Mouse (Mus musculus) spleen, adult 2 months (tissue): ENCODE results near the gene Tln1. TPM values are rescaled to one million over a fixed set of nuclear protein-coding genes. Genes with fewer than 3 reads are reported as not detected.
A peak's percentile ranks its signal among the peaks of the same experiment; 100 is the strongest.

Source experiments
- DNase-seq, 2 experiments: peaks; one replicate each; pipeline versions ENCODE4 v3.0.0 to v3.0.0-alpha.2; 2012 to 2021; ENCODE audit warnings: low spot score in 2 of 2, low read depth in 1 of 2
- H3K27ac ChIP-seq: fragments of 200-500 bp; 2 replicates; pipeline ENCODE4 v1.5.1; 2012; ENCODE audit warnings: low read length, inconsistent platforms; ENCODE audit not compliant: insufficient read depth
- H3K27me3 ChIP-seq: fragments of 200-500 bp; 2 replicates; pipeline ENCODE4 v1.6.1; 2012; ENCODE audit warnings: mild to moderate bottlenecking, moderate library complexity, low read length, inconsistent platforms; ENCODE audit not compliant: control insufficient read depth, insufficient read depth
- H3K36me3 ChIP-seq: fragments of 200-500 bp; 2 replicates; pipeline ENCODE4 v1.6.1; 2012; ENCODE audit warnings: mild to moderate bottlenecking, low read length, inconsistent platforms; ENCODE audit not compliant: control insufficient read depth, insufficient read depth
- H3K4me1 ChIP-seq: fragments of 200-500 bp; 2 replicates; pipeline ENCODE4 v1.6.1; 2011; ENCODE audit warnings: inconsistent platforms; ENCODE audit not compliant: control insufficient read depth, insufficient read depth, insufficient read length
- H3K4me3 ChIP-seq: fragments of 200-500 bp; 2 replicates; pipeline ENCODE4 v1.5.1; 2011; ENCODE audit warnings: mild to moderate bottlenecking, inconsistent platforms; ENCODE audit not compliant: insufficient read depth, insufficient read length; ENCODE audit errors: extremely low read depth
- CTCF ChIP-seq: fragments of 200-500 bp; IDR thresholded peaks from 2 replicates; pipeline ENCODE4 v1.5.1; 2011; ENCODE audit warnings: mild to moderate bottlenecking, inconsistent platforms; ENCODE audit not compliant: insufficient read depth, insufficient read length, insufficient replicate concordance; ENCODE audit errors: extremely low read depth
- POLR2A ChIP-seq: fragments of 200-500 bp; IDR thresholded peaks from 2 replicates; pipeline ENCODE4 v1.6.1; 2011; ENCODE audit warnings: low read depth, low read length, inconsistent platforms
- WGBS: fragments of 180-500 bp; shearing (Covaris S2); methylation state at CpG from one replicate; pipeline ENCODE4 v1.1.7; 2018; 5-methylcytosine and 5-hydroxymethylcytosine counted together
- polyA plus RNA-seq: library from polyadenylated mRNA; depleted of rRNA; stranded (reverse); fragments of >200 nt; gene quantifications from 2 replicates; pipeline ENCODE4 v1.2.3, GENCODE M21; 2012

The Tln1 gene
- polyA plus RNA-seq, 1 experiment, result 163 TPM

DNA sequence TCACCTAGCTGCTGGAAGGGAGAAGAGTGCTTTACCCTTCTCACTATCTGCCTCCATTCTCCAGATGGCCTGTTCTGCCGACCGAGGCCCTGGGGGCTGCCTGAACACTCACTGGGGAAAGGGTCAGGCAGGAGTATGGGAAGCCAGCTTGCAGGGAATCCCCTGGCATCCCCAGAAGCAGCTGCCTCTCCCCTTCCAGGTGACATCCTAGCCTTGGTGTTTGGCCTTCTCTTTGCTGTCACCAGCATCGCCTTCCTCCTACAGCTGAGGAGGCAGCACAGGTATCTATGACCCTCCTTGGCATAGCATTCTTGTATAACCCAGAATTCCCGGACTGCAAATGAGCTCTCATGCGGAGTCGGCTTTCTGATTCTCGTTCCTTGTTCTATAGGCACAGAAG lies 49.8 kb downstream of the Tln1 start:
- no peak for TF ChIP-seq CTCF
- TF ChIP-seq POLR2A, result no peak
- H3K36me3 ChIP-seq, result no peaks in the 10 kb centered on the region
- peaks cover 5% of the 10 kb centered on the region; the same call in 1 of the 2 replicates for H3K4me1 ChIP-seq
- H3K4me3 ChIP-seq, result no peak overlapping the region
- no peak for DNase-seq
- H3K27me3 ChIP-seq, result no peaks in the 10 kb centered on the region
- H3K27ac ChIP-seq, result no peak overlapping the region
- 91% methylated on average over 7 of the region's 7 CpGs for WGBS

DNA sequence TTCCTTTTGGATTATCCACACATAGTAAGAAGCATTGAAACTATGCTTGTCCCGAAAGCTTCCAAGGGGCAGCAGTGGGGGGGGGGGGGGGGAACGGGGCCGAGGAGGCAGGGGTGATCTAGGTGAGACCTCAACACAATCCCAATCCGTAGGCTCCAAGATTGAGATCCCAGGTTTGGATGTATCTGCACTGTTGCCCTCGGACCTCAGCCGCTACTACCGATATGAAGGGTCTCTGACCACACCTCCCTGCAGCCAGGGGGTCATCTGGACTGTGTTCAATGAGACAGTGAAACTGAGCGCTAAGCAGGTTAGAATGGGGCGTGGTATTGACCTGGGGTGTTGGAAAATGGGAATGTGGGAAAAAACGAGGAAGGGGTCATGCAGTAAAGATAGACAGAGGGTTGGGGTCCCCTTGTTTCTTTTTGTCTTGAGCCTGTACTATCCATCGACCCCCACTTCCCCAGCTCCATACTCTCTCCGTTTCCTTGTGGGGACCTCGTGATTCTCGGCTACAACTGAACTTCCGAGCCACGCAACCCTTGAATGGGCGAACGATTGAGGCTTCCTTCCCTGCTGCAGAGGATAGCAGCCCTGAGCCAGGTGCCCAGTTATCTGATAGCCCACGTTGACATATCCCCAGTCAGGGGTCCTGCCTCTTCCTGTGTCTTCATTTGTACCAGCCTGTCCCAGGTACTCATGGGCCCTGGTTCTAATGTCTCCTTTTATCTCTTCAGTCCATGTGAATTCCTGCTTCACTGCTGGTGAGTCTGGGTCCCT lies 50.6 kb downstream of the Tln1 start:
- Histone ChIP-seq H3K27ac (no peak overlapping the region), H3K27me3 (no peaks in the 10 kb centered on the region), H3K4me3 (no peak overlapping the region), H3K36me3 (no peaks in the 10 kb centered on the region), H3K4me1 (peaks cover 5% of the 10 kb centered on the region; the same call in 1 of the 2 replicates)
- 86% methylated on average over 19 of the region's 19 CpGs for WGBS
- no peak for DNase-seq
- TF ChIP-seq CTCF (no peak), POLR2A (no peak)

DNA sequence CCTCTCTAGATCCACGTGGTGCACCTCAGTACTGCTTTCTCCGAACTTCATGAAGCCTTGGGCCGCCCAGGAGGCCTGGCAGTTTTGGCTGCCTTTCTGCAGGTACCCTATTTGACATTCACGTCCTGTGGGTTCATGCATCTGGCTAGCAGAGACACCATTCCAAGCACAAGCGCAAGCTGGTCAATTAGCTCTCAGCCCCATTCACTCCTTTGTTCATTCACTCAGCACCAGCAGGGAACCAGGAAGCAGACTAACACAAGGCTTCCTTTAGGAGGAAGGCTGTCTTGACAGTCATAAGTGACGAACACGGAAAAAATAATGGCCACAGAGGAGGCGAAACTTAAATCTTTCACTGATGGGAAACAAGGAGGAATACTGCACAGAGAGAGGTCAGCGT lies 53.4 kb downstream of the Tln1 start:
- peak overlapping the region; percentile 62; the same call in 1 of the 2 replicates for H3K4me3 ChIP-seq
- TF ChIP-seq CTCF (no peak), POLR2A (no peak)
- no peaks in the 10 kb centered on the region for H3K27me3 ChIP-seq
- H3K4me1 ChIP-seq, result peaks cover 5% of the 10 kb centered on the region; the same call in 1 of the 2 replicates
- 14% methylated on average over 9 of the region's 9 CpGs for WGBS
- no peaks in the 10 kb centered on the region for H3K36me3 ChIP-seq
- no peak for DNase-seq
- H3K27ac ChIP-seq, result no peak overlapping the region

DNA sequence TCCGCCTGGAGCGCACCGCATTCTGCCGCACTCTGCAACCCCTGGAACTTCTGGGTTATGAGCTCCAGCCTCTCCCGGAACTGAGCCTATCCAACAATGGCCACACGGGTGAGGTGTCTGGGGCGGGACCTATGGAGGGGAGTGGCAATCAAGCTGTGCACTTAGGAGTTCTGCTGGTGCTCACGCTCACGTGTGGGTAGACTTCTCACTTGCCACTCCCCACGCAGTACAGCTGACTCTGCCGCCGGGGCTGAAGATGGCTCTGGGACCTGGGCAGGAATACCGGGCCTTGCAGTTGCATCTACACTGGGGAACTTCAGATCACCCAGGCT lies 53.9 kb downstream of the Tln1 start:
- no peaks in the 10 kb centered on the region for H3K27me3 ChIP-seq
- no peaks in the 10 kb centered on the region for H3K36me3 ChIP-seq
- TF ChIP-seq CTCF (no peak), POLR2A (peak; percentile 15; the same call in 1 of the 2 replicates)
- WGBS, result under 1% methylated on average over 13 of the region's 13 CpGs
- H3K27ac ChIP-seq, result no peak overlapping the region
- DNase-seq, result peak; percentile 48 to 49
- peaks cover 5% of the 10 kb centered on the region; the same call in 1 of the 2 replicates for H3K4me1 ChIP-seq
- H3K4me3 ChIP-seq, result peak overlapping the region; percentile 62

DNA sequence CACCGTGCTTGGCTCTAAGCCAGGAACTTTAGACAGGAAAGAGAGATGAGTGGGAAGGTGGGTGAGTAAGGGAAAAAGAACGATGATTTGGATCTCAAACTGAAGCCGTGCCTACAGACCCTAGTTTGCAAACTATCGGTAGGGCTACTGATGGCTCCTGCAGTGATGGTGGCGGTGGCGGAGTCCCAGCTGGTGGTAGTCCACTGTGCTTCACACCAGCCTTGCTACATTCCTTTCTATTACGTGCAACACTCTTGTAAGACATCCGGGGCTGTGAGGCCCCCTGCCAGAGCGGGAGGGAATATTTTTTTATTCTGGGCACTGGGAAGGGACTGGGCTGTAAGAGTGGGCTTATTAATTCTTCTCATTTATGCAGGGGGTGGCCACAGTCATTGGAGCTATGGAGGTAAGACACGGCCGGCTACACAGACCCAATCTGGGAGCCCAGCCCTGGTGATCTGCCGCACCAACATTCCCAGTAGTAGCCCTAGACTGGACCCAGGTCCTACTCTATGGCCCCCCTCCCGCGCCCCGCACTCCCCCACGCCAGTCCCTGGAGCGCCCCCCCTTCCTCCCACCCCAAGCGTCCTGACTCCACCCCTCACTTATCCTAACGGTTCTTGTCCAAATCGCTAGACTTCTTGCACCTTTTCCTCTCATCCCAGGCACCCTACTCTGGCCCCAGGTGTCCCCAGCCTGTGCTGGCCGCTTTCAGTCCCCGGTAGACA lies 54.4 kb downstream of the Tln1 start:
- Histone ChIP-seq H3K4me3 (peak overlapping the region; percentile 62), H3K27me3 (no peaks in the 10 kb centered on the region), H3K4me1 (peaks cover 5% of the 10 kb centered on the region; the same call in 1 of the 2 replicates), H3K36me3 (no peaks in the 10 kb centered on the region), H3K27ac (no peak overlapping the region)
- TF ChIP-seq CTCF (no peak), POLR2A (no peak)
- 6% methylated on average over 22 of the region's 22 CpGs for WGBS
- DNase-seq, result no peak

DNA sequence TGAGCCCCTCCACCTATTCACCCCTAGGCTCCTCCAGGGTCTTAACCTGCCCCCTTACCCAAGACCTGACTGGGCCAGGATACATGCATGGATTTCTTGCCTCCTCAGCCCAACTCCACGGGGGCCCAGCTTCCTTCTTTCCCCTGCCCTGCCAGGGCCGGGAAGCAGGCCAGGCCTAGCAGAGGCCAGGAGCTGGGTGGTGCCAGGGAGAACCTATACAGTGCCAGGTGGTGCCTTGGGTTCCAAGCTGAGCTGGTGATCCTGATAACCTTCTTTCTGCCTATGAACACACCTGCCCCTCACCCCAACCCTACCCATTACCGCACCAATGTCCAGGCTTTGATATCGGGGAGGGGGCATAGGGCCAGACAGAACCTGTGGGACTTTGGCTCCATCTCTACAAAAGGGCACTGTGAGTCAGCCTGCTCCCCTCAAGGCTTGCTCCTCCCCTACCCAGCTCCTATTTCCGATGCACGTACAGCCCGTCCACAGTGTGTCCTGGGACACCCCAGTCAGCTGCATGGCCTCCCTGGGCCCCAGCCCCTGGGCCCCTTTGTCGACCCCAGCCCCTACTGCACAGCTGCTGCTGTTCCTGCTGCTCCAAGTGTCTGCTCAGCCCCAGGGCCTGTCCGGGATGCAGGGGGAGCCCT lies 55.8 kb downstream of the Tln1 start, which contains the start of gene Car9:
Gene Car9 (plus strand): TSS at position 431 of the 650 bp plus-strand sequence.
- Histone ChIP-seq H3K4me1 (peaks cover 5% of the 10 kb centered on the region; the same call in 1 of the 2 replicates), H3K36me3 (no peaks in the 10 kb centered on the region), H3K27me3 (no peaks in the 10 kb centered on the region), H3K27ac (no peak within 1 kb of the TSS), H3K4me3 (no peak within 1 kb of the TSS)
- TF ChIP-seq CTCF (no peak), POLR2A (no peak)
- no peak for DNase-seq
- WGBS, result 88% methylated on average over 9 of the region's 9 CpGs
